Mouse (Mus musculus): ENCODE data around the gene Zswim4. TPM values are rescaled to one million over a fixed set of nuclear protein-coding genes. Genes with fewer than 3 reads are reported as not detected.

Zswim4 gene
- polyA plus RNA-seq, 1 experiment: 0.44 TPM

- no peaks in the 10 kb centered on the region for H3K36me3 ChIP-seq (ENCODE audit: control insufficient read depth)
- H3K9me3 ChIP-seq (ENCODE audit: control insufficient read depth, low read length): peaks cover 3% of the 10 kb centered on the region; the same call in 1 of the 2 replicates
- H3K27me3 ChIP-seq (ENCODE audit: control insufficient read depth): peaks cover 37% of the 10 kb centered on the region
- H3K4me3 ChIP-seq (replicated peaks): no peak overlapping the region
- peaks cover 19% of the 10 kb centered on the region for H3K4me1 ChIP-seq (ENCODE audit: control insufficient read depth)
- TF ChIP-seq GATA1 (IDR thresholded peaks at IDR 0.05; ENCODE audit: low read length): no peak
Measured at GRCm38 (mm10) chr8:84180530-84181190, 56.2 kb downstream of the Zswim4 start.

- peaks cover 32% of the 10 kb centered on the region for H3K27me3 ChIP-seq (ENCODE audit: control insufficient read depth)
- no peaks in the 10 kb centered on the region; the same call in 1 of the 2 replicates for H3K9me3 ChIP-seq (ENCODE audit: control insufficient read depth, low read length)
- H3K4me3 ChIP-seq (replicated peaks): no peak overlapping the region
- TF ChIP-seq GATA1 (IDR thresholded peaks at IDR 0.05; ENCODE audit: low read length) (no peak), TAL1 (IDR thresholded peaks at IDR 0.05; ENCODE audit: low read length) (no peak)
- H3K4me1 ChIP-seq (ENCODE audit: control insufficient read depth): peaks cover 19% of the 10 kb centered on the region
- H3K36me3 ChIP-seq (ENCODE audit: control insufficient read depth): no peaks in the 10 kb centered on the region
Measured at GRCm38 (mm10) chr8:84179946-84180345, 56.9 kb downstream of the Zswim4 start.

- no peak for TF ChIP-seq TAL1 (IDR thresholded peaks at IDR 0.05; ENCODE audit: low read length)
- TF ChIP-seq GATA1 (IDR thresholded peaks at IDR 0.05; ENCODE audit: low read length): no peak
- Histone ChIP-seq H3K27me3 (ENCODE audit: control insufficient read depth) (peaks cover 19% of the 10 kb centered on the region), H3K9me3 (ENCODE audit: control insufficient read depth, low read length) (no peaks in the 10 kb centered on the region), H3K36me3 (ENCODE audit: control insufficient read depth) (no peaks in the 10 kb centered on the region; the same call in 1 of the 2 replicates), H3K4me1 (ENCODE audit: control insufficient read depth) (peaks cover 13% of the 10 kb centered on the region), H3K4me3 (replicated peaks) (no peak overlapping the region)
Measured at GRCm38 (mm10) chr8:84178592-84178991, 58.3 kb downstream of the Zswim4 start.

GRCm38 (mm10) chr8:84177405-84177804, 59.5 kb downstream of the Zswim4 start:
- peaks cover 13% of the 10 kb centered on the region for H3K4me1 ChIP-seq (ENCODE audit: control insufficient read depth)
- H3K9me3 ChIP-seq (ENCODE audit: control insufficient read depth, low read length): no peaks in the 10 kb centered on the region
- peaks cover 7% of the 10 kb centered on the region for H3K27me3 ChIP-seq (ENCODE audit: control insufficient read depth)
- H3K36me3 ChIP-seq (ENCODE audit: control insufficient read depth): no peaks in the 10 kb centered on the region; the same call in 1 of the 2 replicates
- H3K4me3 ChIP-seq (replicated peaks): no peak overlapping the region
- TF ChIP-seq GATA1 (IDR thresholded peaks at IDR 0.05; ENCODE audit: low read length): no peak
- TF ChIP-seq TAL1 (IDR thresholded peaks at IDR 0.05; ENCODE audit: low read length): no peak

- Histone ChIP-seq H3K4me1 (ENCODE audit: control insufficient read depth) (peaks cover 13% of the 10 kb centered on the region), H3K27me3 (ENCODE audit: control insufficient read depth) (no peaks in the 10 kb centered on the region), H3K9me3 (ENCODE audit: control insufficient read depth, low read length) (no peaks in the 10 kb centered on the region)
Measured at GRCm38 (mm10) chr8:84176560-84176959, 60.3 kb downstream of the Zswim4 start.

GRCm38 (mm10) chr8:84173861-84174260, 63.0 kb downstream of the Zswim4 start:
- Histone ChIP-seq H3K4me1 (ENCODE audit: control insufficient read depth) (0 out of 2 replicates have a peak, but pooled peaks cover 2% of the 10 kb centered on the region), H3K4me3 (replicated peaks) (no peak overlapping the region), H3K27me3 (ENCODE audit: control insufficient read depth) (no peaks in the 10 kb centered on the region), H3K36me3 (ENCODE audit: control insufficient read depth) (no peaks in the 10 kb centered on the region; the same call in 1 of the 2 replicates), H3K9me3 (ENCODE audit: control insufficient read depth, low read length) (no peaks in the 10 kb centered on the region)
- TF ChIP-seq GATA1 (IDR thresholded peaks at IDR 0.05; ENCODE audit: low read length): no peak
- no peak for TF ChIP-seq TAL1 (IDR thresholded peaks at IDR 0.05; ENCODE audit: low read length)

More at GRCm38 (mm10) chr8:84176560-84176959, 60.3 kb downstream of the Zswim4 start:
- no peak for TF ChIP-seq TAL1 (IDR thresholded peaks at IDR 0.05; ENCODE audit: low read length)
- no peak for TF ChIP-seq GATA1 (IDR thresholded peaks at IDR 0.05; ENCODE audit: low read length)
- no peak overlapping the region for H3K4me3 ChIP-seq (replicated peaks)
- H3K36me3 ChIP-seq (ENCODE audit: control insufficient read depth): no peaks in the 10 kb centered on the region; the same call in 1 of the 2 replicates

- H3K4me1 ChIP-seq (ENCODE audit: control insufficient read depth): peaks cover 13% of the 10 kb centered on the region
- no peak for TF ChIP-seq TAL1 (IDR thresholded peaks at IDR 0.05; ENCODE audit: low read length)
- TF ChIP-seq GATA1 (IDR thresholded peaks at IDR 0.05; ENCODE audit: low read length): no peak
Measured at GRCm38 (mm10) chr8:84170096-84170495, 66.8 kb downstream of the Zswim4 start.

GRCm38 (mm10) chr8:84167696-84168095, 69.2 kb downstream of the Zswim4 start:
- H3K4me1 ChIP-seq (ENCODE audit: control insufficient read depth): peaks cover 13% of the 10 kb centered on the region
- H3K4me3 ChIP-seq (replicated peaks): no peak overlapping the region
- no peak for TF ChIP-seq GATA1 (IDR thresholded peaks at IDR 0.05; ENCODE audit: low read length)
- TF ChIP-seq TAL1 (IDR thresholded peaks at IDR 0.05; ENCODE audit: low read length): no peak
- no peaks in the 10 kb centered on the region for H3K27me3 ChIP-seq (ENCODE audit: control insufficient read depth)
- no peaks in the 10 kb centered on the region; the same call in 1 of the 2 replicates for H3K36me3 ChIP-seq (ENCODE audit: control insufficient read depth)
- no peaks in the 10 kb centered on the region for H3K9me3 ChIP-seq (ENCODE audit: control insufficient read depth, low read length)

More at GRCm38 (mm10) chr8:84170096-84170495, 66.8 kb downstream of the Zswim4 start:
- no peak overlapping the region for H3K4me3 ChIP-seq (replicated peaks)
- H3K27me3 ChIP-seq (ENCODE audit: control insufficient read depth): no peaks in the 10 kb centered on the region
- no peaks in the 10 kb centered on the region; the same call in 1 of the 2 replicates for H3K36me3 ChIP-seq (ENCODE audit: control insufficient read depth)
- H3K9me3 ChIP-seq (ENCODE audit: control insufficient read depth, low read length): no peaks in the 10 kb centered on the region

Other genes starting within 250 kb of the Zswim4 start
- 37.5 and 42.8 TPM in 2 replicates for gene Samd1, start 239.4 kb downstream of the Zswim4 start, polyA plus RNA-seq (2012)
- gene 1700067K01Rik, start 235.6 kb downstream of the Zswim4 start, polyA plus RNA-seq (2012): 0.34 and 0.71 TPM in 2 replicates
- not detected in 2 replicates for gene 2210011C24Rik, start 224.9 kb downstream of the Zswim4 start, polyA plus RNA-seq (2012)
- gene Palm3, start 215.6 kb downstream of the Zswim4 start, polyA plus RNA-seq (2012): 0.01 TPM in 1 of 2 replicates, not detected in the other
- gene Il27ra, start 194.5 kb downstream of the Zswim4 start, polyA plus RNA-seq (2012): 0.02 TPM in 1 of 2 replicates, not detected in the other
- not detected in 2 replicates for gene Rln3, start 192.1 kb downstream of the Zswim4 start, polyA plus RNA-seq (2012)
- not detected in 2 replicates for gene Gm10643, start 171.9 kb downstream of the Zswim4 start, polyA plus RNA-seq (2012)
- 3.9 and 4.7 TPM in 2 replicates for gene Rfx1, start 170.2 kb downstream of the Zswim4 start, polyA plus RNA-seq (2012)
- gene Dcaf15, start 132.3 kb downstream of the Zswim4 start, polyA plus RNA-seq (2012): 4.7 and 4.9 TPM in 2 replicates
- gene Podnl1, start 111.1 kb downstream of the Zswim4 start, polyA plus RNA-seq (2012): not detected in 2 replicates
- gene Cc2d1a, start 89.1 kb downstream of the Zswim4 start, polyA plus RNA-seq (2012): 1.0 and 1.4 TPM in 2 replicates
- gene 4930432K21Rik, start 89.0 kb downstream of the Zswim4 start, polyA plus RNA-seq (2012): not detected in 2 replicates
- not detected in 2 replicates for gene Nanos3, start 51.8 kb downstream of the Zswim4 start, polyA plus RNA-seq (2012)
- 43.2 and 62.9 TPM in 2 replicates for gene D8Ertd738e, start 12.7 kb upstream of the Zswim4 start, polyA plus RNA-seq (2012)
- gene Mri1, start 20.3 kb upstream of the Zswim4 start, polyA plus RNA-seq (2012): 2.2 and 2.5 TPM in 2 replicates
- 0.59 and 1.8 TPM in 2 replicates for gene Ccdc130, start 33.3 kb upstream of the Zswim4 start, polyA plus RNA-seq (2012)
- gene Cacna1a, start 151.4 kb upstream of the Zswim4 start, polyA plus RNA-seq (2012): 0.88 and 0.95 TPM in 2 replicates

All from erythroblast, embryonic 14.5 days (primary cell).